Mouse (Mus musculus) CH12.LX (cell line): ENCODE data around the gene Map3k11. TPM values are rescaled to one million over a fixed set of nuclear protein-coding genes. Genes with fewer than 3 reads are reported as not detected.

Source experiments
- DNase-seq: peaks from one replicate; pipeline ENCODE4 v3.0.0-alpha.2; 2013; ENCODE audit errors: extremely low read depth
- H3K27ac ChIP-seq: 2 replicates; pipeline ENCODE4 v1.5.1; 2012; ENCODE audit warnings: low read depth, mild to moderate bottlenecking, control low read depth, moderate library complexity; ENCODE audit not compliant: insufficient read depth
- H3K27me3 ChIP-seq: replicated peaks from 2 replicates; pipeline ENCODE3; 2012; ENCODE audit warnings: inconsistent platforms
- H3K36me3 ChIP-seq, 2 experiments: replicated peaks in 1 of 2; 2 replicates each; pipeline versions ENCODE3 to v1.6.1; 2012; ENCODE audit warnings: inconsistent platforms in 1 of 2, low read length in 1 of 2, mild to moderate bottlenecking in 1 of 2, mixed read lengths in 1 of 2, moderate library complexity in 1 of 2; ENCODE audit not compliant: control insufficient read depth in 1 of 2, insufficient read depth in 1 of 2
- H3K4me1 ChIP-seq, 2 experiments: 2 replicates each; pipeline ENCODE4 v1.6.1; 2012; ENCODE audit warnings: inconsistent platforms in 1 of 2, moderate library complexity in 1 of 2; ENCODE audit not compliant: insufficient read depth in 2 of 2, control insufficient read depth in 1 of 2
- H3K4me2 ChIP-seq: 2 replicates; pipeline ENCODE4 v1.6.1; 2012; ENCODE audit warnings: low read depth, mild to moderate bottlenecking, control low read depth; ENCODE audit not compliant: poor library complexity, insufficient read depth, severe bottlenecking
- H3K4me3 ChIP-seq, 3 experiments: fragments of 150-350 bp in 1 of 3; sonication (generic) in 1 of 3; replicated peaks in 1 of 3; 2 replicates each; pipeline versions ENCODE3 to v1.5.1; 2011 to 2012; ENCODE audit warnings: low read depth in 2 of 3, low read length in 2 of 3, mild to moderate bottlenecking in 2 of 3, moderate library complexity in 2 of 3, control low read depth in 1 of 3, improper control_type of control experiment in 1 of 3, inconsistent platforms in 1 of 3, mixed read lengths in 1 of 3; ENCODE audit not compliant: poor library complexity in 1 of 3
- H3K79me2 ChIP-seq: replicated peaks from 2 replicates; pipeline ENCODE4 v1.6.1; 2012; ENCODE audit warnings: mild to moderate bottlenecking, moderate library complexity; ENCODE audit not compliant: control insufficient read depth, poor library complexity, insufficient read depth, severe bottlenecking; ENCODE audit errors: extremely low read depth
- H3K9ac ChIP-seq: 2 replicates; pipeline ENCODE4 v1.6.1; 2012; ENCODE audit warnings: low read depth, mild to moderate bottlenecking, control low read depth, moderate library complexity; ENCODE audit not compliant: insufficient read depth
- H3K9me3 ChIP-seq: replicated peaks from 2 replicates; pipeline ENCODE3; 2012; ENCODE audit warnings: low read length, inconsistent platforms, mixed read lengths
- BHLHE40 ChIP-seq: IDR thresholded peaks from 2 replicates; pipeline ENCODE4 v1.6.1; 2011; ENCODE audit warnings: mild to moderate bottlenecking, low read depth, low read length, improper control_type of control experiment
- CHD1 ChIP-seq: IDR thresholded peaks from 2 replicates; pipeline ENCODE4 v1.6.1; 2012; ENCODE audit warnings: low read depth, low read length, improper control_type of control experiment, inconsistent platforms
- CTCF ChIP-seq, 2 experiments: IDR thresholded peaks in 1 of 2; conservative IDR thresholded peaks in 1 of 2; 2 replicates each; pipeline ENCODE4 v1.5.1; 2011 to 2012; ENCODE audit warnings: low read depth in 2 of 2, low read length in 2 of 2, improper control_type of control experiment in 1 of 2, inconsistent platforms in 1 of 2, mild to moderate bottlenecking in 1 of 2, moderate library complexity in 1 of 2
- ELF1 ChIP-seq: IDR thresholded peaks from 2 replicates; pipeline ENCODE4 v1.6.1; 2014; ENCODE audit warnings: low read depth, mild to moderate bottlenecking, inconsistent platforms, low read length, improper control_type of control experiment
- EP300 ChIP-seq: IDR thresholded peaks from 2 replicates; pipeline ENCODE4 v1.6.1; 2011; ENCODE audit warnings: low read length, improper control_type of control experiment
- ETS1 ChIP-seq: conservative IDR thresholded peaks from 2 replicates; pipeline ENCODE4 v1.6.1; 2012; ENCODE audit warnings: low read depth, mild to moderate bottlenecking, inconsistent platforms, low read length, improper control_type of control experiment, moderate library complexity
- KAT2A ChIP-seq: IDR thresholded peaks from 2 replicates; pipeline ENCODE4 v1.6.1; 2012; ENCODE audit warnings: low read length, improper control_type of control experiment, inconsistent platforms; ENCODE audit not compliant: insufficient replicate concordance
- MYC ChIP-seq: IDR thresholded peaks from 2 replicates; pipeline ENCODE4 v1.6.1; 2011; ENCODE audit warnings: low read depth, mild to moderate bottlenecking, improper control_type of control experiment, low read length
- NELFE ChIP-seq: IDR thresholded peaks from 2 replicates; pipeline ENCODE4 v1.6.1; 2011; ENCODE audit warnings: low read depth, low read length, improper control_type of control experiment
- NRF1 ChIP-seq: IDR thresholded peaks from 2 replicates; pipeline ENCODE4 v1.6.1; 2014; ENCODE audit warnings: low read depth, mild to moderate bottlenecking, inconsistent platforms, low read length, improper control_type of control experiment, moderate library complexity
- PAX5 ChIP-seq: IDR thresholded peaks from 2 replicates; pipeline ENCODE4 v1.6.1; 2012; ENCODE audit warnings: low read length, inconsistent platforms, mixed read lengths
- RAD21 ChIP-seq: IDR thresholded peaks from 2 replicates; pipeline ENCODE4 v1.6.1; 2011; ENCODE audit warnings: low read depth, mild to moderate bottlenecking, low read length, improper control_type of control experiment, moderate library complexity
- RCOR1 ChIP-seq: conservative IDR thresholded peaks from 2 replicates; pipeline ENCODE4 v1.6.1; 2012; ENCODE audit warnings: low read depth, mild to moderate bottlenecking, inconsistent platforms, low read length, improper control_type of control experiment
- SIN3A ChIP-seq: IDR thresholded peaks from 2 replicates; pipeline ENCODE4 v1.6.1; 2012; ENCODE audit warnings: low read length, improper control_type of control experiment, inconsistent platforms
- TCF12 ChIP-seq: IDR thresholded peaks from 2 replicates; pipeline ENCODE4 v1.6.1; 2014; ENCODE audit warnings: low read depth, mild to moderate bottlenecking, inconsistent platforms, low read length, improper control_type of control experiment
- UBTF ChIP-seq: IDR thresholded peaks from 2 replicates; pipeline ENCODE4 v1.6.1; 2012; ENCODE audit warnings: low read depth, mild to moderate bottlenecking, inconsistent platforms, low read length, improper control_type of control experiment, moderate library complexity
- ZC3H11A ChIP-seq: IDR thresholded peaks from 2 replicates; pipeline ENCODE4 v1.6.1; 2012; ENCODE audit warnings: low read depth, mild to moderate bottlenecking, inconsistent platforms, low read length, improper control_type of control experiment
- ZKSCAN1 ChIP-seq: IDR thresholded peaks from 2 replicates; pipeline ENCODE4 v1.6.1; 2012; ENCODE audit warnings: low read depth, inconsistent platforms, low read length, improper control_type of control experiment, borderline replicate concordance
- ZMIZ1 ChIP-seq: IDR thresholded peaks from 2 replicates; pipeline ENCODE4 v1.6.1; 2012; ENCODE audit warnings: low read depth, mild to moderate bottlenecking, inconsistent platforms, low read length, improper control_type of control experiment
- dilution Hi-C: fragments of 300-500 bp; cut with MboI; formaldehyde crosslinking; loops from 2 replicates; pipeline ENCODE4 v1.14.3; 2020; ENCODE audit warnings: low sequenced_read_pairs; ENCODE audit not compliant: extremely low pct_unique_long_range_greater_than_20kb, extremely low pct_ligation_motif_present
- in situ Hi-C: fragments of 300-500 bp; cut with MboI; formaldehyde crosslinking; loops from 3 replicates; pipeline ENCODE4 v1.14.3; 2019; ENCODE audit warnings: low sequenced_read_pairs, low pct_ligation_motif_present, low pct_unique_long_range_greater_than_20kb, mixed read lengths
- polyA plus RNA-seq: library from polyadenylated mRNA; unstranded; fragments of >175 nt; gene quantifications from 2 replicates; pipeline ENCODE4 v1.2.1, GENCODE M21; 2012; ENCODE audit warnings: low read depth; ENCODE audit not compliant: insufficient read length
- total RNA-seq, 2 experiments: library from RNA; depleted of rRNA; stranded (reverse); fragments of 300-350 nt in 1 of 2; fragments of >200 nt in 1 of 2; gene quantifications; 2 replicates each; pipeline ENCODE4 v1.2.3; 2012 to 2014

Gene Map3k11
- total and polyA plus RNA-seq, 3 experiments, result 6.0 to 16.0 (median 13.5) TPM

DNA sequence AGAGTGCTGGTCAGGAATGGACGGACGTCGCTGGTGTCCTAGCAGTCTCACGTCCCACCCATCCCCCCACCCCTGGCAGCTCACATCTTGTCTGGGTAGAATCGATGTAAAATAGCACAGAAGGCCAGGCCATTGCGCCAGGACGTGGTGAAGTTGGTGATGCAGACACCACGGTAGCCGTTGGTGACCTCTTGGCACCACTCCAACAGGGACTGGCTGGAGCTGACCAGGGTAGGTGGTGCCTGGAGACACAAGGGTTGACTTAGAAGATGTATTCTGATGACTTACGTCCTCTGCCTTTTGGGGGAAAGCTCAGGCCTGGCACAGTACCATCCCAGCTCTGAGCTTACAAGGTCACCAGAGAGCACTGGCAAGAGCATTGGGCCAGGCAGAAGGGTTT, 28.4 kb downstream of the Map3k11 start:
- Histone ChIP-seq H3K4me1 (peaks cover 16 to 34% of the 10 kb centered on the region in 2 experiments), H3K36me3 (peaks cover 58 to 98% of the 10 kb centered on the region in 2 experiments), H3K4me3 (no peak overlapping the region), H3K79me2 (no peaks in the 10 kb centered on the region), H3K27ac (no peak overlapping the region), H3K4me2 (no peak overlapping the region), H3K9me3 (no peaks in the 10 kb centered on the region), H3K27me3 (no peaks in the 10 kb centered on the region), H3K9ac (no peak overlapping the region)
- no peak for DNase-seq
- in situ Hi-C loops, result no loop called here
- TF ChIP-seq PAX5 (no peak), KAT2A (no peak), NRF1 (no peak), SIN3A (no peak), NELFE (no peak), UBTF (no peak), MYC (no peak), ZC3H11A (no peak), TCF12 (no peak), CHD1 (no peak), EP300 (no peak), ZMIZ1 (no peak)
- dilution Hi-C loops, result no loop called here

DNA sequence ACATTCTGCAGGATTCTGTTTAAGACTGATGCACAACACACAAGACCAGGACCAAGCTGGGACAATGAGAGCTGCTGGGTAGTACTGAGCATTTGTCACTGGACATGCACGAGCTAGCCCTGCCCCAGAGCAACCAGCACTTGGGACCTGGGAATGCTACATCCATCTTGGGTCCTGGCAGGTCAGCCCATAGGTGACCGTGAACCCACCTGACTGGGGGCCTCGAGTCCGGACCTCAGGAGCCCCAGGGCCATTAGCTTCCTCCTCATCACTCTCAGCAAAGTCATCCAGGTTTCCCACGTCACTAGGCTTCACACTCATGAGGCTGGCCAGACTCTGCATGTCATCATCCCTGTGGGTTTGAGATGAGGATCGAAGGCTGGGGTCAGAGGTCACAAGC, 32.7 kb downstream of the Map3k11 start:
- Histone ChIP-seq H3K4me3 (no peak overlapping the region), H3K4me1 (peaks cover 6 to 17% of the 10 kb centered on the region in 2 experiments), H3K79me2 (peaks cover 26% of the 10 kb centered on the region), H3K9ac (no peak overlapping the region), H3K27me3 (no peaks in the 10 kb centered on the region), H3K27ac (no peak overlapping the region)
- in situ Hi-C loops (no loop called here), dilution Hi-C loops (no loop called here)
- no peak for DNase-seq
- TF ChIP-seq ZKSCAN1 (no peak), RAD21 (no peak), ELF1 (no peak), BHLHE40 (no peak), ETS1 (no peak), CTCF (conservative IDR thresholded peaks at IDR 0.05 in 1 of 2, IDR thresholded peaks at IDR 0.05 in 1 of 2; ENCODE audit: low read depth in 2 of 2, low read length in 2 of 2) (no peak), RCOR1 (no peak), ZMIZ1 (no peak), PAX5 (no peak), TCF12 (no peak), KAT2A (no peak)
- TF ChIP-seq, all 38 proteins: peak for 0
- H3K4me2 ChIP-seq, result no peak overlapping the region
- H3K36me3 ChIP-seq, result peaks cover 57 to 78% of the 10 kb centered on the region in 2 experiments
- no peaks in the 10 kb centered on the region for H3K9me3 ChIP-seq
